Mouse (Mus musculus): Measurements from ENCODE around the gene Rgs6. TPM values are rescaled to one million over a fixed set of nuclear protein-coding genes. Genes with fewer than 3 reads are reported as not detected.
A peak's percentile ranks its signal among the peaks of the same experiment; 100 is the strongest.

Rgs6 gene
- total RNA-seq, 4 experiments from 2014 or later, result 53.0 to 63.9 (median 62.2) TPM

DNA sequence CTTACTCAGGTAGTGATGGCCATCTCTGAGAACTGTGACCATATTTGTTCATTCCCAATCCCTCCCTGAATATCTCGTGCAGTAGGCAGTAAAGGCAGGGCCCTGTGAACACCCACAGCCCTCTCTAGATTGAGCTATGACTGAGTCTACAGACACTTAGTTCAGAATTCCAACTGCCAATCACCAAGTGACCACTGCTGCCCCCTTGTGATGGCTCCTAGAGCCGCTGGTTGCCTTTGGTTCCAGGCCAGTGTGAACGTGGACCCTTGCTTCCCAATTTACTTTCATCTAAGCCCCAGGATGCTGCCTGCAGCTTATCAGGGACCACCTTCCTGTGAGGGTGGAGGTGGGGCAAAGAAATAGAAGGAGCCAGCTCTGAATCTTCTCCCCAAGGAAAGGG is 438.9 kb downstream of the Rgs6 start:
- DNase-seq (ENCODE audit: low spot score in 2 of 2), result no peak

DNA sequence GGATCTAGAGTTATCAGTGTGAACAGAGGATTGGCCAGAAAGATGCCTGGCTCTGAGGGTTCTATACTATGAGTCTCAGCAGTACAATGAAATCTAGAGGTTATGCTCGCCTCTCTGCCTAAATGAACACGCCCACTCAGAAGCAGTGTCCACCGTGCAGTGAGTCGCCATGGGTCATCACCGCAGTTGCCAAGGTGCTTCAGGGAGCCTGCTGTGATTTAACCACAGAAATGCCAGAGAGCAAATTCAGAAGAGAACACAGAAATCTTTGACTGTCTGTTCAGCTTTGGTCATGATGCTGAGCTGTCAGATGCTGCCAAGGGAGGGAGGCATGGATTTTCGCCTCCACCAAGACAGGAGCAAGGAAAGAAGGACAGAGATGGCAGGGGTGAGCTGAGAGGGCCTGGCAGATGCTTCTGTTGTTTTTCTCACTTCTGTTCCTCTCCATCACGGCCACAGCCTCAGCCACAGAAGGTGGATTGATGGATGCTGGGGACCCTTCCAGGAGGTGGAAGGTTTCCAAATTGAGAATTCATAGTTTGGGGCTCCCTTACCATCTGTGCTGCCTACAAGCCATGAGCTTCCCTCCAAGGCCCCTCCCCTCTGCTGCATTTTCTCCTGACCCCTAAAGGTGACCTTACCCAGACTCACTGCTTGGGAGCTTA is 445.2 kb downstream of the Rgs6 start:
- no peak for DNase-seq (ENCODE audit: low spot score in 2 of 2)

DNA sequence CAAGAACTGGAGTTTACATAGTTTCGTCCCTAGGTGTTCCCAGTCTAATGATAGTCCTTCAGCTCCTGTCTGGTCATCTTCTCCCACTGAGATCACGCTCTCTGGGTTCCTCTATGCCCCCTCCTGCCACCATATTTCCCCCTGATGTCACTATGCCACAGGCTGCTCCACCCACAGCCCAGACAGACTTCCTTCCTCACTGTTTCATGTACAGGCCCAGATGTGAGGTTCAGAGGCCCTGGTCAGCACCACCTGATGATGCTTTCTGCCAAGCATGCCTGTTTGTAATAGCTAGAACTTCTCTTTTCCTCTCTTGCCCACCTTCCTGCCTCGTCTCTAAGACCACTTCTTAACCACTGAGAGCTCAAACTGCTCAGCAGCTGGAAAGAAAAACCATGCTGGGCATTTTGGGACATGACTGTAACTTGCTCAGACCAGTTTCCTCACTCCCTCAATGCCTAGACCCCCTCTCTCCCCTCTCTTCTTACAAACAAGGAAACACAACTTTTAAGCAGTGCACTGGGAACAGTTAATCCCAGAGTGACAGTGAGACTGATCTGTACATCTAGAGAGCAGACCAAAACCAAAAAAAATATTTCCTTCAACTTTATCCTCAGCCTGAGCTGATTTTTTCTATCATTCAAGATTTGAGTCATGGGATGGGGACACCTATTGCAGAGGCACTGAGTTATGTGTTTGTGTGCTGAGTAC is 446.9 kb downstream of the Rgs6 start:
- DNase-seq (ENCODE audit: low spot score in 2 of 2), result no peak

DNA sequence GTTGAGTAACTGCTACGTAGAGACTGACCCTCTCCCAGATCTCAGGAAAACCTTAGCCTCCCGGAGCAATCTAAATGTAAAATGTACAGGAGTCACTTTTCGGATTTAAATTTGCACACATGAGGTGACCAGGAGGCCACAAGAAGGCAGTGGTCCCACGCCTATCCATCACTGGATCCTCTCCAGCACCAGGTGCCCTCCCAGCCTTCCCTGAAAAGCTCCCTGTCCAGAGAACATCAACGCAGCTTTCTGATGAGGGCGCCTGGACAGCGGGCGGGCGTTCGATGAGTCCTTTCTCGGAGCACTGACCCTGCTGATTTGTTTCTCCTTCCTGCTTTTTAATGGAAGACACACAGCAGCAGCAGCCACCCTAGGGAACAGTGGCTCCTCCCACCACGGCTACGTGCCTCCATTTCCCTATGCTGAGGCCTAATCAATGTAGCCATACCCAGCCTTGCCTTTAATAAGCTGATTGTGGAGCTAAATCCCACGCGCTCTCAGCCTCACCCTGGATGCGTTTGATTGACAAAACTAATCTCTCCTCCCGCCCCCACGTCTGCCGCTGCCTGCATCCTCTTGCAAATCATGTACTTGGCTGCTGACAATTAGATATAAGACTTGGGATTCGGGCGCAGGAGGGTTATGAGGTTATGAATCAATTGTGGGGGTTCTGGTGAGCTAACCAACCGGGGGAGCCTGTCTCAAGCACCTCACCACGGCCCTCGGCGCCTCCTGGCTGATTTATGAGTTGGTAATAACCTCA is 449.9 kb downstream of the Rgs6 start:
- peak; percentile 28 to 76 for DNase-seq (ENCODE audit: low spot score in 2 of 2)

DNA sequence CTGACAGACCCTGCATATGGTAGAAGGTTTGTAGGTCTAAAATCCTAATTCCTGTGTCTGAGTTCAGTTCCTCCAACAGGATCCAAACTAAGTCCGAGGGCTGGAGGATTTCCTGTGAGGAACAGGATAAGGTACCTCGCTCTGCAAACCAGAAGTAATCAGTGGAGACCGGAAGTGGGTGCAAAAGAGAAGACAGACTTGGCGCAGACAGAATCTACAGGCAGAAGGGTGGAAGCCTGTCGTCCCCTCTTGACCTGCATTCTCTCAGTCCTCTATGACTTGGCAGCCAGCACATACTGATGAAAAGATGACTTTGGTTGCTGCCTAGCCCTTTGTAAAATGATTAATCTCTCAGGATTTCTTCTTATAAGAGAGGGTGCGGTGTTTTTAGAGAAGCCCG is 450.7 kb downstream of the Rgs6 start:
- no peak for DNase-seq (ENCODE audit: low spot score in 2 of 2)

DNA sequence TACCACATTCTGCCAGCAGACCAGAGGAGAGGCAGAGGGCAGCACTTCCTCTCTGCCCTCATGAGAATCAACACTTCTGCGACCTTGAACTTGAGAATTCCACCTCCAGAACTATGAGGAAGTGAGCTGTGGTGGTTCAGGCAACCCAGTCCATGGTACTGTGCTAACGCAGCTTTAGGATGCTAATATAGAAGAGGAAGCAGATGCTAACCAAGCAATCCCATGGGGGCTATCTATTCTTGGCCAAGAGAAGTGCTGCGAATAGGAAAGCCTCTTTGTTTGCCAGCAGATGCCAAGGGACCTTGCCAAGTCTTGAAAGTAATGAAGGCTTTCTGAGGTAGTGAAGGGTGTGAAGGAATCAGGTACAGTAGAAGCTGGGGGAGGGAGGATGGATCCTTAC is 451.8 kb downstream of the Rgs6 start:
- DNase-seq (ENCODE audit: low spot score in 2 of 2), result peak in 1 of 2 experiments; percentile 21

DNA sequence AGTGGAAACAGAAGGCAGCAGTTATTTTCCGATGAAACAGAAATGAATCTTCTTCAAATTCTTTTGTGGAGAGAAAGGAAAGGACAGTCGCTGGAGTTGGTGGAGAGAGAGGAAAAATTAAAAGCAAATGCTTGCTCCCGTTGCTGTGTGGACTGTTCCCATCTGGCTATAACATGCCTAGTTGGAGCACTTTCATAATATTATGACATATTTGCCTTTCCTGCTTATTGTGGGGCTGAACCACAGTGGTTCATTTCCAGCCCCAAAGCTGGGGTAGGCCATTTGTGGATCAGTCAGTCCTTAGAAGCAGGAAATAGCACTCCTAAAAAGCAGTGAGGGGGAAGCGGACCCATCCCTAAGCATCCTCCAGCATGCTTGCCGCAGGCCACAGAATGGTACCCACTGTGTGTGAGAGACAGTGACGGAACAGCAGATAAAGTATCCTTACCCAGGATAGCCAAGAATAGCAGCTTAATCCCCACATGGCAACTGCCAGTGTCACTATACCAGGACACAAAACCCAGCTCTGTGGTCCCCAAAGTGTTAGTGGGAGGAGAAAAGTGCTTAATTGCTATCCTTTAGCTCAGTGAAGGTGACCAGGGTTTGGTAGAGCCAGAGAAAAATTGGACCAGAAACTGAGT is 456.0 kb downstream of the Rgs6 start:
- DNase-seq (ENCODE audit: low spot score in 2 of 2), result no peak

DNA sequence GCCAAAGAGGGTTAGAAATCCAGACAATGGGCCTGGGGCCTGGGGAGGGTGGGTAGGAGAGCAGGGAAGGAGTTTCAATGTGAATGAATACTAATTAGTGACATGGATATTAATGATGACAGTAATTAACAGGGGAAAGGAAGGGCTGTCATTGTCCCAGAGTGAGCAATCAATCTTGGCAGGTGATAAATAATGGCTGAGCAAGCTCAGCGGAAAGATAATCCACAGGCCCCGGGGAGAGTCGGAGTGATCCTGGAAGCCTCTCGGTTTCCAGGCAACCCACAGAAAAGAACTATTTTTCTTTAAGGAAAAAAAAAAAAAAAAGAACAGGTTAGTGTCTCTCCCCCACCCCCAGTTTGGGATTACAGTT is 456.5 kb downstream of the Rgs6 start:
- no peak for DNase-seq (ENCODE audit: low spot score in 2 of 2)

DNA sequence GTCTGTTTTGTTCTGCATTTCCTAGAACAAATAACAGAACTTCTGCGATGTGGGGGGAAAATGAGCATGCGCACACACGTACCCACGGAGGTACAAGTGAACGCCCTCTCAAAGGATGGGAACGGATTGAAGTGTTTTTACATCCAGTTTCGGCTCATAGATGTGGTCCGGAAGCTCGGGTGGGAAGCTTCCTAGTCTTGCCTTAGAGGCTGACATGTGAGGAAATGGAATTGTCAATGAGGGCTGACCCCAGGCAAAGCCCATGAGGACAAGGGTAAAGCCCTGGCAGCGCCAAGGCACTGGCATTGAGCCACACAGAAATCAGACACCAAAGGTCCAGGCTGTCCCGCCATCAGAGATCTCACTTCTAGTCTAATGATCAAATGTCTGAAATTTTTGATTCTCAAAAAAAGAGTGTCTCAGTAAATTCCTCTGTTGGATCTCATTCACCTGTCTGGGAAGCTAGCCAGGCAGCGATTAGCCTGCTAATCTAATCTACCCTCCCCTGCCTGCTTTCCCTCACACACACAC is 457.0 kb downstream of the Rgs6 start:
- DNase-seq (ENCODE audit: low spot score in 2 of 2), result peak; percentile 9 to 15

DNA sequence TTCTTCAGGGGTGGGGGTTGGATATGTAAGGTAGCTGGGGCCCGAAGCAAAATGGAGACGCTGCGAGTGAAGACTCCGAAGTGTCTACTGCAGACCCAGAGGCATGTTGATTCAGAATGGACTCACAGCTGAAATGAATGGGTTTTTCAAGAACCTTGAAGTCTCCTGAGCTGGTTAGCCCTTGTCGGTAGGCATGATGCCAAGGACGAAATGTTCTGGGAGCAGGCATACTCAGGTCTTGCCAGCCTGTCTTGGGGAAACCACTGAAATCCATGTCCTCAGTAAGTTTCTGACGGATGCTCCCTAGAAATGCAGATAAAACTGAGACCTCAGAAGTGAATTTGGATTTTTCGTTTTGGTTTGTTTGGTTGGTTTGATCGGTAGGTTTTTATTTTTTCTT is 458.6 kb downstream of the Rgs6 start:
- DNase-seq (ENCODE audit: low spot score in 2 of 2), result no peak

DNA sequence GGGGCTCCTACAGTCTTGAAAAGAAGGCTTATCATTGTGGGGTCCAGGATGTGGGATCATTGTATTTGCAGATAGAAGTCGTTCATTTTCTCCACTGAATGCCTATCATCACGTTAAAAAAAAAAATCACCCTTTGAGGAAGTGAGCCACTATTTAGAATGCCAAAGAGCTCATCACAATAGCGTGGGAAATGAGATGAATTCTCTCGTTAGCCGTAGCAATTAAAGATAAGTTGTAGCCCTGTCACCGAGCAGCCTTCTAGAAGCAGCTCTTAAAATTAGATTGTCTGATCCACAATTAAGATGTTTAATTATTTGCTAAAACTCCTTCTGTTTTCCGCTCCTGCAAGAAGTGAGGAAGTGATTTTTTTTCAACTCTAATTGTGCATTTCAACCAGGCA is 459.6 kb downstream of the Rgs6 start:
- DNase-seq (ENCODE audit: low spot score in 2 of 2), result no peak

DNA sequence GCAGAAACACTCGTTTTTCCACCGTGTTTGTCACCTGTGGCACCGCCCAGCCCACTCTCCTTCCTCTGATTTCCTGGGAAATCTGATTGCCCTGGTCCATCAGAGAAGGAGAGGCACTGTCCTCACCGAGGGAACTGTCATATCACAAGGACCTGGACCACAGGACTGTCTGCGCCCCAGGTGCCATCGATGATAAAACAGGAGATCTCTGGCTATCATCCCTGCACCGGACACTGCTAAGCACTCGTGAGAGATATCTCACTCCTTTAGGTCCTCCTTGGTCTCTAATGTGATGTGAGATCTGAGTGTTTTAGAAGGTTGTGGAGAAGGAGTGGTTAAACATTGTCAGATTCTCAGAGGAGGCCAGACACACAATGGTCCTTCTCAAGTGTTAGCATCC is 462.4 kb downstream of the Rgs6 start:
- DNase-seq (ENCODE audit: low spot score in 2 of 2), result no peak

DNA sequence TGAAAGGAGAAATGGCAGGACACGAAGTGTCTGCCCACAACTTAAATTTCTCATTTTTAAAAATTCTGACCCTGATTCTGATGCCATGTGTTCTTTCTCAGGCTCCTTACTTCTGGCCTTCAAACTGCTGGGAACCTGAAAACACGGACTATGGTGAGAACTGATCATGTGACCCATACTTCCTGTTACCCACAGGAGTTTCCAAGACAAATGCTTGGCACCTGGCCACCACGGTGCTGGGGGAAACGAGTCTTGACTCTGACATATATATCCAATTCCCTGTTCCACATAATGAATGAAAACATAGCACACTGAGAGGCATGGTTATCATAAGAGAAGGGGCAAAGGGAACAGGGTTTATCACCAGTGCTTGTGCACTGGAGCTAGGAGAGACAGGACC is 464.3 kb downstream of the Rgs6 start:
- DNase-seq (ENCODE audit: low spot score in 2 of 2), result no peak

DNA sequence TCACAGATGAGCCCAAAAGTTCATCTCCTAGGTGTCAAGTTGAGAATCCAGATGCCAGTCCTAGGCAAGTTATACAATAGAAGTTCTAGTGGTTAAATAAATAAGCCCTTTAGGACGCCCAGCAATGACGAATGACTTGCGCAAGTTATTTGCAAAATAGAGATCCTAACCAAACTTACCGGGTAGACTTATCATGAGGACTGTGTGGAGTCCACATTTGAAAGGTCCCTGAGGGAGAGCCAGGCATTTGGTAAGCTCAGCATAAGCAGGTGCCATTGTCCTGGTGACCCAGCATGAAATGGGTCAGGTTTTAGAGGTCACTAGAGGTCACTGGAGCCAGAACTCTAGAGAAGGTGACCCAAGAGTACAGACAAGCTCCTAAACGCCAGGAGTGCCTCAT is 467.6 kb downstream of the Rgs6 start:
- no peak for DNase-seq (ENCODE audit: low spot score in 2 of 2)

DNA sequence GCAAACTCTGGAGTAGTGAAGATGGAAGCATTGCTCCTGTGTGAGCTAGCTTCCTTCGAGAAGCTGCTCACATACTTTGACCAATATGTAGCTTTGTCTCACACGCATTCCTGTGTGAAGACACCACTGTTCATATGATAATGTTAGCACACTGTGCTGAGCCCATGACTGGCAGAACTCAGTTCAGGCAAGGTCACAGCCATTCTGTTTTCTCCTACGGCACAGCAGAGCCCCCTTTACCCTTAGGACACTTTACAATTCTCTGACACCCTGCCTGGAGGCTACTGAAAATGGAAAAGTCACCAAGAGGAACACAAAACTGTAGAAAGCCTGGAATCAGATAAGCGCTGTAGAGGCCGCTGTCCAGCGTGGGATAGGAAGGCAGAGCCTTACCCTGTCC is 478.3 kb downstream of the Rgs6 start:
- DNase-seq (ENCODE audit: low spot score in 2 of 2), result no peak

DNA sequence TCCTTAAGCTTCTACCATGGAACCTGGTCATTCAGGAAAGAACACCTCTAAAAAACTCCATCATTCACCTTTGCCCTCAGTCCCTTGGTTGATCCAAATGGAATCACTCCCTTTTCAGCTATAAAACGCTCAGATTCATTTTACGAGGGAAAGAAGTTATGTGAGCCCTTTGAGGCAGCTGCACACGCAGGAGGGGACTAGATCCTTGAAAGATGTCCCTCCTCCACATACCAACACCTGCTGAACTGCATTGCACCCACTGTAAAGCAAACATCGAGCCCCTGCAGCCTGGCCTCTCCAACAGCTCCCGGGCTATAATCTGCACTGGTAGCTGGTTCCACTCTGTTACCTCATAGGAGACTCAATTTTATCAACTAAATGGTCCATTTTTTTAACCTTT is 482.8 kb downstream of the Rgs6 start:
- no peak for DNase-seq (ENCODE audit: low spot score in 2 of 2)

DNA sequence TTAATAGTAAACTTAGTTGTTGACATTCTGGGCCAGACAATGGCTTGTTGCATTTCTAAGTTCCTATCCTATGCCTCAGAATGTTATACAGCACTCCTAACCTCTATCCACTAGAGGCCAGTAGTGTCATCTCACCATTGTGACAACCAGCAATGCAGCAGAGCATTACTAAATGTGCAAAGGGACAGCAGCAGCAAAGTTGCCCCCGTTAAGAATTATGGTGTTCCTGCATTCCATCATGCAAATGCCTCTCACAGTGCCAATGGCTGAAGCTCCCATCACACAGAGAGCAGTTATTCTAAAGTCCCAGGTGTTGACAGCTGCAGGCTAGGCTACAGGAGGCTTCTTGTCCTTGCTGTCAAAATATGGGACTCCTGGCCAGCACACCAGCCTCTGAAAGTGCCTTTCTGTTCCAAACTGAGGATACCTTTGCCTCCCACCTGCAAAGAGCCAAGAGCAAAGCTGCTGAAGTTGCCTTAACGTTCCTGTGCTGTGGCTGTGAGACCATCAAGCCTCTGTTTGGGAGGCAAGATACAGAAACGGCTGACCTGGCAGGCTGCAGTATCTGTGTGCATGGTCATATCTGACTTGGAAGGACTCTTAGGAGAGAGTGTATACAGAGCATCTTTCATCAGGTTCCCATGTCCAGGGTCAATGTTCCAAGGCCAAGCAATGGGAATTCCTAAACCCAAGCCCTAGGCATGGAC is 484.2 kb downstream of the Rgs6 start:
- DNase-seq (ENCODE audit: low spot score in 2 of 2), result no peak

DNA sequence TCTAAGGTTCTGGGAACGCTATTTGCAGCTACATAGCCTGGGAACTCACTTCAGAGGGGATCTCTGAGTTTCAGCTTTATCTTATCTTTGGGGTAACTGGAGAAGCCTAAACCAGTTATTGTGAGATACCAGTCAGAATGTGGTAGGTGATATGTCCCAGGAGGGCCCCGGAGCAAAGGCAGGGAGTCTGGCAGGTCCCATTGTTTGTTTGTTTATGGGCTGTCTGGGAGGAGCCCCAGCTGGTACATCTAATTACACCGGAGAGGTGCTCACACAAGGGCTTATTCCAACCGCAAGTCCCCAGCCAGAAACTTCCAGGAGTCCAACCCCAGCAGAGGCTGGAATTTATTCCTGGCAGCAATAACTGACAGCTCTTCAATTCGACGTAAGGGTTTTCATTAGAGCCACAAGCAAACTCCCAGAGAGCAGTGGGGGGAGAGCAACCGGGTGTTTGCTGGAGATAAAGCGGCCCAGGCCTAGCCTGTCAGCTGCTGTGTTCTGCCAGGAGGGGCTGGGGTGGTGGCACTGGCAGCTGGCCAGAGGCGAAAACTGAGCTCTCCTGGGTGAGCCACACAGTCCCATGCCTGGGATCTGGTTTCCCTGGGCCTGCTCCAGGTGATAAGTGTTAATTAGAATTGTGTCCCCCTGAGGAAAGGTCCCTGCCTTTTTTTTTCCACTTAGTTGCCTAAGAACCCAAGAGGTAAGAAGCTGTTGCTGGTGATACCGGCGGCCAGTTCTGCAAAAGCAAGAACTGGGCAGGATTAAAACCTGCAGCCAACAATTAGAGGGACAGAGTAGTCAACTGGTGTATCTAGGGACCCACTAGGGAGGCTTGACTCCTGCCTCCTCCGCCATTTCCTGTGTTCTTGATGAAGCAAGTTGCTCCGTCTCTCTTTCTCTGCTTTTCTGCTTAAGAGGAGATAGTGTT is 485.1 kb downstream of the Rgs6 start:
- no peak for DNase-seq (ENCODE audit: low spot score in 2 of 2)

DNA sequence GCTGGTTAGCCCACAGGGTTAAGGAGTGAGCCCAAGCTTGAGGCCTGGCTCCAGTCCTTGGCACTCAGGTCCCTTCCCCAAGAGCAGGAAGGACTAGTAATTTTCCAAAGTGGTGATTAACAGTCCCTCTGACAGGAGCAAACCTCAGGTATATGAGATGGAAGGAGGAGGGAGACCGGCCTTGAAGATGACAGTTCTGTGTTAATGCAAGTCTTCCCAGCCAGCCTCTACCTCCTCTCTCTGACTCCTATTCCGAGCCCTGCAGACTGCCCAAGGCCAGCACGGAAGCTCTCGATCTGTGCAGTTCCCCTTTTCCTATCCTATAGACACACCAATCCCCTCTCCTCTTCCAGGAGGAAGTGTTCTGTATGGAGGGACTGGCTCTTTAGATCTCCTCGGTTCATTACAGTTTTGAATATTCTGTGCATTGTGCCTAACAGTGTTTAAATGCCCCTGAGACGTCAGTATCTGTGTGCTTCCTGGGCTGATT is 485.8 kb downstream of the Rgs6 start:
- DNase-seq (ENCODE audit: low spot score in 2 of 2), result no peak

DNA sequence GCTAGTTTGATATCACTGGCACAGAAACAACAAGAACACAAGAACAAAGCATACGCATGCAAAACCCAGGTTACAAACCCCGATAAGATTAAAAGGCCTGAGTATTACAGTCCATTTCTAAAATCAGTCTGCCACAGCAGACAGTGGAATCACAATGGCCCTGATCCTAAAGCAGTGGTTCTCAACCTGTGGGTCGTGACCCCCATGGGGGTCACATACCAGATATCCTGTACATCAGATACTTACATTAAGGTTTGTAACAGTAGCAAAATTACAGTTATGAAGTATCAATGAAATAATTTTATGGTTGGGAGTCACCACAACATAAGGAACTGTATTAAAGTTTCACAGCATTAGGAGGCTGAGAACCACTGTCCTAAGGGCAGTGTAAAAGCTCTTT is 488.1 kb downstream of the Rgs6 start:
- DNase-seq (ENCODE audit: low spot score in 2 of 2), result no peak
